Mouse (Mus musculus) forebrain, postnatal 0 days (tissue): Measurements from ENCODE around the gene F13b. TPM values are rescaled to one million over a fixed set of nuclear protein-coding genes. Genes with fewer than 3 reads are reported as not detected.

Experiments
- ATAC-seq: fragments of 200-750 bp; cut with Nextera tagmentation; 2 replicates; pipeline ENCODE4 v1.8.0; 2017; ENCODE audit warnings: mild to moderate bottlenecking, moderate library complexity
- DNase-seq: peaks from one replicate; pipeline ENCODE4 v3.0.0-alpha.2; 2015
- H3K27ac ChIP-seq: fragments of 300-500 bp; sonication (generic); 2 replicates; pipeline ENCODE4 v1.5.1; 2014; ENCODE audit warnings: low read depth, mild to moderate bottlenecking, antibody characterized with exemption, low read length, moderate library complexity, mixed read lengths
- H3K27me3 ChIP-seq: fragments of 300-500 bp; sonication (generic); 2 replicates; pipeline ENCODE4 v1.6.1; 2014; ENCODE audit warnings: mild to moderate bottlenecking, low read length, mixed read lengths; ENCODE audit not compliant: insufficient read depth
- H3K36me3 ChIP-seq: fragments of 300-500 bp; sonication (generic); 2 replicates; pipeline ENCODE4 v1.6.1; 2014; ENCODE audit warnings: mild to moderate bottlenecking, moderate library complexity; ENCODE audit not compliant: insufficient read depth
- H3K4me1 ChIP-seq: fragments of 300-500 bp; sonication (generic); 2 replicates; pipeline ENCODE4 v1.6.1; 2014; ENCODE audit warnings: antibody characterized with exemption; ENCODE audit not compliant: insufficient read depth
- H3K4me2 ChIP-seq: fragments of 300-500 bp; sonication (generic); 2 replicates; pipeline ENCODE4 v1.6.1; 2014; ENCODE audit warnings: low read depth, mild to moderate bottlenecking, moderate library complexity
- H3K4me3 ChIP-seq: fragments of 300-500 bp; sonication (generic); 2 replicates; pipeline ENCODE4 v1.5.1; 2014; ENCODE audit warnings: low read depth, low read length, mixed read lengths
- H3K9ac ChIP-seq: fragments of 300-500 bp; sonication (generic); 2 replicates; pipeline ENCODE4 v1.6.1; 2014; ENCODE audit warnings: mild to moderate bottlenecking
- H3K9me3 ChIP-seq: fragments of 300-500 bp; sonication (generic); 2 replicates; pipeline ENCODE4 v1.6.1; 2016; ENCODE audit warnings: low read length
- CTCF ChIP-seq: sonication (generic); IDR thresholded peaks from 2 replicates; pipeline ENCODE4 v1.5.1; 2016; ENCODE audit warnings: antibody characterized with exemption, control low read depth, low read depth
- WGBS: fragments of 180-500 bp; shearing (Covaris S2); extraction: QIAGEN DNeasy Blood & Tissue Kit; methylation state at CpG from one replicate; pipeline ENCODE4 v1.1.7; 2014; 5-methylcytosine and 5-hydroxymethylcytosine counted together
- polyA plus RNA-seq: library from polyadenylated mRNA; unstranded; fragments of >200 nt; fragmentation: Nextera tagmentation; extraction: Ambion mirVana; gene quantifications from 2 replicates; pipeline ENCODE4 v1.2.1, GENCODE M21; 2015
- total RNA-seq: library from RNA; depleted of rRNA; stranded (reverse); fragments of >200 nt; gene quantifications from 2 replicates; pipeline ENCODE4 v1.2.3, GENCODE M21; 2014

F13b gene
- total and polyA plus RNA-seq, 2 experiments from 2014 or later = not detected

DNA sequence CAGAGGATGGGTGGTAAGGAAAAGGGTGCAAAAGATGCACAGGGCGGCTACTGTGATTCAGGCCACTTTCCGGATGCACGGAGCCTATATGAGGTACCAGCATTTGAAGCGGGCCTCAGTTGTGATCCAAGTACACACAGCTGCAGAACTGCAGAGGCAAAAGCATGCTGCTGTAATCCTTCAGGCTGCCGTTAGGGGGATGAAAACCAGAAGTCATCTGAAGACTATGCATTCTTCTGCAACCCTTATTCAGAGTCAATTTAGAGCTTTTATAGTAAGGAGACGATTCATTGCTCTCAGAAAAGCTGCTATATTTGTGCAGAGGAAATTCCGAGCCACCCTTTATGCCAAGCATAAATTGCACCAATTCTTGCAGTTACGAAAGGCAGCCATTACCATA, 21.3 kb upstream of the F13b start:
- no peak for TF ChIP-seq CTCF
- ATAC-seq (peak; percentile 43), DNase-seq (no peak)
- Histone ChIP-seq H3K4me2 (no peak overlapping the region), H3K9ac (no peak overlapping the region), H3K4me1 (no peaks in the 10 kb centered on the region), H3K27me3 (no peaks in the 10 kb centered on the region), H3K36me3 (no peaks in the 10 kb centered on the region), H3K4me3 (no peak overlapping the region), H3K27ac (no peak overlapping the region), H3K9me3 (no peaks in the 10 kb centered on the region)
- 88% methylated on average over 8 of the region's 8 CpGs for WGBS

DNA sequence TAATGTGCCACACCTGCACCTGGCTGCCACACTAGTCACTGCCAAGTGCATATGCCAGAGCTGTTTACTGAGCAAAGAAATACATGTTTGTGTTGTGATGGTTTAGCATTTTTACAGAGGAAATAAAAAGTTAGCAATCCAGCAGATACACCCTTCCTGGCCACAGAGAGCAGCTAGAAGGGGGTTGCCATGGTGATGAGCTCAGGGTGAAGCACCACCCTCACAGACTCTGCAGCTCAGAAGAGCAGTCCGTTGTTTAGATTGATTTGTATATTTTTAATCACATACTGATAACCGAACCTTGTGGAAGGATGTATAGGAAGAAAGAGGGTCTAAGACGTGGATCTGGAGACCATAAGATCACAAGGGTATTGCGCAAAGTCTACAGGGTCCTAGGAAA, 20.4 kb upstream of the F13b start:
- DNase-seq (peak; percentile 5), ATAC-seq (peak; percentile 74)
- H3K4me1 ChIP-seq = no peaks in the 10 kb centered on the region
- whole genome bisulfite sequencing = 80% methylated on average over 4 of the region's 4 CpGs
- no peak overlapping the region for H3K27ac ChIP-seq
- no peak overlapping the region for H3K9ac ChIP-seq
- H3K9me3 ChIP-seq = no peaks in the 10 kb centered on the region
- no peaks in the 10 kb centered on the region for H3K36me3 ChIP-seq
- no peak for TF ChIP-seq CTCF
- no peak overlapping the region for H3K4me2 ChIP-seq
- H3K4me3 ChIP-seq = no peak overlapping the region
- H3K27me3 ChIP-seq = no peaks in the 10 kb centered on the region

DNA sequence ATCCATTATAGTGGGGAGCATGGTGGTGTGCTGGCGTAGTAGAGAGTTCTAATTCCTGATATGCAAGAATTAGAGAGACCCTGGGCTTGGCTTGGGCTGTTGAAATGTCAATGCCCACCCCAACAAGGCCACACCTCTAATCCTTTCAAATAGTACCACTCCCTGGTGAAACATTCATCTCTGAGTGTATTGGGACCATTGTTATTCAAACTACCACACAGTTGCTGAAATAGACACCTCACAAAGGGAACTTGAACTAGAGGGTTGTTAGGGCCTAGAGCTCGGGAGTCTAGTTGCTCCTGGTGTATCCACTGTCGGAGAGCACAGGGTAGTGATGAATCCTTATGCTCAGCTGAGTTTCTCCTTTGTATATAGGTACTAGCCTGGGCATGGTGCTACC, 6.9 kb upstream of the F13b start:
- H3K4me3 ChIP-seq = no peak overlapping the region
- no peaks in the 10 kb centered on the region for H3K4me1 ChIP-seq
- H3K4me2 ChIP-seq = no peak overlapping the region
- DNase-seq (no peak), ATAC-seq (no peak)
- 58% methylated on average over 3 of the region's 3 CpGs for WGBS
- no peak overlapping the region for H3K9ac ChIP-seq
- TF ChIP-seq CTCF = no peak
- H3K36me3 ChIP-seq = no peaks in the 10 kb centered on the region; the same call in 1 of the 2 replicates
- H3K9me3 ChIP-seq = no peaks in the 10 kb centered on the region
- H3K27ac ChIP-seq = no peak overlapping the region
- H3K27me3 ChIP-seq = no peaks in the 10 kb centered on the region

DNA sequence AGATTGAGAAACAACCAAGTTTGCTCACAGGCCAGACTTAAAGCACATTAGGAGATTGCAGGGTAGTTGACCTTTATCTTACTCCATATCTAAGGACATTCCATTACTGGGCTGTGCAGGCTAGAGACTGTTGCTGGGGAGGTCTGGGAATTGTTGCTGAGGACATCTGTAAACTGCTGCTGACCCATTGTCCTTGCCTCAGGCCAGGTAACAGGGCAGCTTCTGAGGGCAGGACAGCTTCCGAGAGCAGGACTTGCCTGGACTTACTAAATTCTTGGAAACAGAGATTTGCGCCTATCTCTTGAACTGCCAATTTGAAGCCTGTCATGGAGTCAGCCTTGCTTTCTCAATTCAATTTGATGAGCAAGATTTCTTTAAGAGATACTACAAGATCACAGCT, 6.1 kb upstream of the F13b start:
- no peaks in the 10 kb centered on the region for H3K27me3 ChIP-seq
- no peak for TF ChIP-seq CTCF
- WGBS = 89% methylated on average over 2 of the region's 2 CpGs
- no peaks in the 10 kb centered on the region for H3K9me3 ChIP-seq
- no peak overlapping the region for H3K4me3 ChIP-seq
- no peak for ATAC-seq
- DNase-seq = no peak
- H3K4me1 ChIP-seq = no peaks in the 10 kb centered on the region
- H3K27ac ChIP-seq = no peak overlapping the region
- H3K4me2 ChIP-seq = no peak overlapping the region
- H3K9ac ChIP-seq = no peak overlapping the region
- H3K36me3 ChIP-seq = no peaks in the 10 kb centered on the region; the same call in 1 of the 2 replicates

DNA sequence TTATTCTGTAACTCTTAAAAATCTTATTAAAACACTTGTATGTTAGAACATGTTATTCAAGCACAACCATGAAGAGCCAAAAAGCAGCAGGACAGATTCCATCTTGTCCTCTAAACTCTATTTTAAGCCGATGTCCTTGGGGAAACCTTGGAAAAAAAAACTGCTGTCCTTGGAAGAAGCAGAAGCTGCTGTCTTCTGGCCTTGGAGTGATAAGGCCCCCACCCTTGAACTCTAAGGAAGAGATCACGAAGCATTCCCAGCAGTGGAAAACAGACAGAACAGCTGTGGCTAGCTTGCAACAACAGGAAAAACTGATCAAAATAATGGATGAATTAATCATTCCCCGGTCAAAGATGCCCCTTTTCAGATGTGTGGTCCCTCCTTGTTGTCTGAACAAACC, 5.3 kb upstream of the F13b start:
- ATAC-seq = no peak
- no peaks in the 10 kb centered on the region; the same call in 1 of the 2 replicates for H3K36me3 ChIP-seq
- no peaks in the 10 kb centered on the region for H3K27me3 ChIP-seq
- no peaks in the 10 kb centered on the region for H3K4me1 ChIP-seq
- no peak overlapping the region for H3K27ac ChIP-seq
- no peaks in the 10 kb centered on the region for H3K9me3 ChIP-seq
- H3K9ac ChIP-seq = no peak overlapping the region
- H3K4me2 ChIP-seq = no peak overlapping the region
- DNase-seq = no peak
- WGBS = 89% methylated on average over 3 of the region's 3 CpGs
- TF ChIP-seq CTCF = no peak
- no peak overlapping the region for H3K4me3 ChIP-seq

DNA sequence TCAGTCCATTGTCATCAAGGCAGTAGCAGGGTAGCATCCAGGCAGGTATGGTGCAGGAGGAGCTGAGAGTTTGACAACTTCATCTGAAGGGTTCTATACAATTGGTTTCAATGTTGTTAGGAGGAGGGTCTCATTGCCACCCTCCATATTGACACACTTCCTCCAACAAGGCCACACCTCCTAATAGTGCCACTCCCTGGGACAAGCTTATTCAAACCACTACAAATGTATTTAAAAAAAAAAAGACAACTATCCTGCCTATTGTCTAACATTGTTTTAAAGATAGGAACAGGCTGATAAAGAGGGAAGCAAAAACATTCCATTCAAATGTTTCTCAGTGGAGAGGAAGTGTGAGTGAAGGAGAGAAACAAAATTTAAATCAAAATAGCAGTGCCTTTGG, 1.8 kb upstream of the F13b start:
- ATAC-seq (no peak), DNase-seq (no peak)
- Histone ChIP-seq H3K4me2 (no peak overlapping the region), H3K9ac (no peak overlapping the region), H3K4me1 (no peaks in the 10 kb centered on the region), H3K27me3 (no peaks in the 10 kb centered on the region), H3K4me3 (no peak overlapping the region), H3K9me3 (no peaks in the 10 kb centered on the region), H3K36me3 (no peaks in the 10 kb centered on the region), H3K27ac (no peak overlapping the region)
- no peak for TF ChIP-seq CTCF

DNA sequence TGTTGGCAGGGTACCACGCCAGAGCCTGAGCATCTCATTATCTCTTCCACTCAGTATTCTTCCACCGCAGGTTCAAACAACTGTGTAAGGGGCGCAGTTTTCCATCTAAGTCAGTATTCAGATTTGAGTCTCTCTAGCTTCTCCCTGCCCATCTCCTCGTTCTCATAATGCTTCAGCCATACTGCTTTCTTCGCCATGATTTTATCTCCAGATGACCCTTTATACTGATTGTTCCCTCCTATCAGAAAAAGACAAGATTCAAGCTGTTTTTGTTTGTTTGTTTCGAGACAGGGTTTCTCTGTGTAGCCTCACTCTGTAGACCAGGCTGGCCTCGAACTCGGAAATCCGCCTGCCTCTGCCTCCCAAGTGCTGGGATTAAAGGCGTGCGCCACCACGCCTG, 13.1 kb downstream of the F13b start:
- Histone ChIP-seq H3K27me3 (no peaks in the 10 kb centered on the region), H3K4me1 (no peaks in the 10 kb centered on the region), H3K4me2 (no peak overlapping the region), H3K27ac (no peak overlapping the region), H3K9me3 (no peaks in the 10 kb centered on the region), H3K4me3 (no peak overlapping the region), H3K36me3 (no peaks in the 10 kb centered on the region), H3K9ac (no peak overlapping the region)
- TF ChIP-seq CTCF = no peak
- ATAC-seq (no peak), DNase-seq (no peak)
- 92% methylated on average over 12 of the region's 12 CpGs for WGBS

DNA sequence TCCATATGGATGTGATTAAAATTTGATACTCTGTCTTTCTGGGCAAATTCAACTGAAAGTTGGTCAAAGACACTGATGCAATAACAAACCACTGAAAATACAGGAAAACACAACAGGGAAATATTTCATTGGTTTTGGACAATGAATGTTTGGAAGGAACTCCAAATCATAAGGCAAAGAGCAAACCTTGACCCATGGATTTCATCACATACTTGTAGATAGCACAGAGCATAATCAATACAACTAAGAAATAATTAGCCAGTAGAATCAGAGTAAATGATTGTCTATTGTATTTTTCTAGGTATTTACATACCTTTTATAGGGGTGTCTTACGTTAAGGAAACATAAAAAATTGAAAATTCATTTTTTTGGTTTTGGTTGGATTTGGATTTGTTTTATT, 47.0 kb downstream of the F13b start:
- Histone ChIP-seq H3K36me3 (no peaks in the 10 kb centered on the region), H3K27me3 (no peaks in the 10 kb centered on the region), H3K9ac (no peak overlapping the region), H3K4me1 (no peaks in the 10 kb centered on the region), H3K9me3 (no peaks in the 10 kb centered on the region), H3K4me3 (no peak overlapping the region), H3K27ac (no peak overlapping the region), H3K4me2 (no peak overlapping the region)
- WGBS = 86% methylated on average over 1 of the region's 1 CpGs
- no peak for DNase-seq
- ATAC-seq = no peak
- no peak for TF ChIP-seq CTCF
